Mouse (Mus musculus) thymus, adult 2 months (tissue): ENCODE data around the gene Clcf1. TPM values are rescaled to one million over a fixed set of nuclear protein-coding genes. Genes with fewer than 3 reads are reported as not detected.

Experiments used
- DNase-seq: peaks from one replicate; pipeline ENCODE4 v3.0.0; 2021
- H3K27ac ChIP-seq: fragments of 200-500 bp; 2 replicates; pipeline ENCODE4 v1.5.1; 2012; ENCODE audit warnings: low read length, control low read depth; ENCODE audit not compliant: control insufficient read depth, insufficient read depth
- H3K27me3 ChIP-seq: fragments of 200-500 bp; 2 replicates; pipeline ENCODE4 v1.6.1; 2012; ENCODE audit warnings: mild to moderate bottlenecking, low read length, moderate library complexity, mixed read lengths; ENCODE audit not compliant: control insufficient read depth, insufficient read depth
- H3K36me3 ChIP-seq: fragments of 200-500 bp; 2 replicates; pipeline ENCODE4 v1.6.1; 2012; ENCODE audit warnings: mild to moderate bottlenecking, low read length, moderate library complexity; ENCODE audit not compliant: control insufficient read depth, insufficient read depth
- H3K4me1 ChIP-seq: fragments of 200-500 bp; replicated peaks from 2 replicates; pipeline ENCODE4 v1.6.1; 2012; ENCODE audit warnings: low read length; ENCODE audit not compliant: control insufficient read depth, insufficient read depth
- H3K4me3 ChIP-seq: fragments of 200-500 bp; 2 replicates; pipeline ENCODE4 v1.5.1; 2012; ENCODE audit warnings: mild to moderate bottlenecking, low read length, control low read depth, moderate library complexity; ENCODE audit not compliant: control insufficient read depth, insufficient read depth
- CTCF ChIP-seq: fragments of 200-500 bp; IDR thresholded peaks from 2 replicates; pipeline ENCODE4 v1.5.1; 2012; ENCODE audit warnings: mild to moderate bottlenecking, control low read depth, low read length, moderate library complexity, borderline replicate concordance; ENCODE audit not compliant: control insufficient read depth, poor library complexity, insufficient read depth; ENCODE audit errors: extremely low read depth
- POLR2A ChIP-seq: fragments of 200-500 bp; IDR thresholded peaks from 2 replicates; pipeline ENCODE4 v1.6.1; 2012; ENCODE audit warnings: mild to moderate bottlenecking, low read length, control low read depth, moderate library complexity; ENCODE audit not compliant: control insufficient read depth, poor library complexity, insufficient read depth; ENCODE audit errors: extremely low read depth
- WGBS: fragments of 180-500 bp; shearing (Covaris S2); methylation state at CpG from one replicate; pipeline ENCODE4 v1.1.7; 2018; 5-methylcytosine and 5-hydroxymethylcytosine counted together
- polyA plus RNA-seq: library from polyadenylated mRNA; depleted of rRNA; stranded (reverse); fragments of >200 nt; gene quantifications from 2 replicates; pipeline ENCODE4 v1.2.3, GENCODE M21; 2012; rRNA removed

Gene Clcf1
- polyA plus RNA-seq, 1 experiment: 32.9 TPM

DNA sequence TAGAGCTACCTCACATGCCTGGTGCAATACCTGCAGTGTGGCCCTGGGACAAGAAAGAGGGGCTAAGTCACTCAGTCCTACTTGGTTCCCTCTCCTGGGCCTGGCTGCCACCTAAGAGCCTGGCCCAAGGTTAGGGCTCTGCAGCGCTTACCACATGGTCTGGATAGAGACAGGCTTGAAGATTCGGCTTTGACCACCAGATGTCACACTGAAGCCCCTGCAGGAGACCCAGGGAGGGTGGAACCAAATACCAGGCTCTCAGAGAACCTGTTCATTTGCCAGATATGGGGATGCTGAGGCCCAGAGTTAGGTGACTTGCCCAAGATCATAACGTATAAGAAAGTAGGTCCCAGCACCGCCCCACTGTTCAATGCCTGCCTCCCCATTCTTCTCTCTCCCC is 51.9 kb downstream of the Clcf1 start:
- Histone ChIP-seq H3K4me3 (no peak overlapping the region), H3K4me1 (peaks cover 18% of the 10 kb centered on the region), H3K27me3 (no peaks in the 10 kb centered on the region), H3K36me3 (no peaks in the 10 kb centered on the region), H3K27ac (no peak overlapping the region)
- WGBS: 74% methylated on average over 4 of the region's 4 CpGs
- TF ChIP-seq CTCF (0 out of 2 replicates have a peak, but pooled peaks have one; percentile 8), POLR2A (no peak)
- peak; percentile 43 for DNase-seq

DNA sequence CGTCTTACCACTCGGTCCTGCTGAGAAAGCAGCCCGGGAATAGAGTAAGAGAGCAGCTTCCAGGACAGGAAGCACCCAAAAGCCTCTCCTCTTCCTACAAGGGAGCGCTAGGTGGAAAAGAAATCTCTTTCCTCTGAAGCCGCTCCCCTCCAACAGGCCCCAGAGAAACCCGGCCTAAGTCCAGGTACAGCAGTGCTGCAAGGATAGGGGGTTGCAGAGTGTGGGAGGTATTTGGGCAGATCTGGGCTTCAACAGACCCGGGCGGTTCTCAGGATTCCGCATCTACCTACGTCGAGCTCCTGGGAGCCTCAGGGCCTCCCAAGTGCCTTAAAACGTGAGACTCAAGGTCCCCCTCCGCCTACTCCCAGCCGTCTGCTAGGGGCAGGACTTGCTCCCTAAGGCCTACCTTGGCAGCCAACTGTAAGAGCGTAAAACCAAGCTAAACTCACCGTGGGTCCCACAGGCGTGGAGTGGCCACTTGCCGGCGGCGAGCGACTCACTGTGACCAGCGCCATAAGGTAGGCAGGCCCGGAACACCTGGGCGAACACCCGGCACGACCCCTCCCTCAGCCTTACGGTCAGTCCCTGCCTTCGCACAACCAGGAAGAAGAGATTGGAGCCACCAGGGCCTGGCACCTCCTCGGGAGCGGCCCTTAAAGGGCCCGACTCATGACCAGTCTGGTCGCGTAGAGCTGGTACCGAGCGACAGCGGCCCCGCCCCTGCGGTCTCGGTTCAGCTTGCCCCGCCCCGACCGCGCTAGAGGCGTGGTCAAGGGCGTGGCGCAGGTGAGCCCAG is 54.7 kb downstream of the Clcf1 start, which contains the start of gene Ssh3:
Gene Ssh3, minus strand, starts transcription at position 615 of the 796 bp plus-strand sequence.
- TF ChIP-seq POLR2A (0 out of 2 replicates have a peak, but pooled peaks have one; percentile 24), CTCF (no peak)
- Histone ChIP-seq H3K4me3 (peak within 1 kb of the TSS; percentile 26), H3K36me3 (no peaks in the 10 kb centered on the region), H3K27ac (no peak within 1 kb of the TSS), H3K4me1 (peaks cover 11% of the 10 kb centered on the region), H3K27me3 (no peaks in the 10 kb centered on the region)
- 13% methylated on average over 46 of the region's 46 CpGs for WGBS
- peak; percentile 66 for DNase-seq

DNA sequence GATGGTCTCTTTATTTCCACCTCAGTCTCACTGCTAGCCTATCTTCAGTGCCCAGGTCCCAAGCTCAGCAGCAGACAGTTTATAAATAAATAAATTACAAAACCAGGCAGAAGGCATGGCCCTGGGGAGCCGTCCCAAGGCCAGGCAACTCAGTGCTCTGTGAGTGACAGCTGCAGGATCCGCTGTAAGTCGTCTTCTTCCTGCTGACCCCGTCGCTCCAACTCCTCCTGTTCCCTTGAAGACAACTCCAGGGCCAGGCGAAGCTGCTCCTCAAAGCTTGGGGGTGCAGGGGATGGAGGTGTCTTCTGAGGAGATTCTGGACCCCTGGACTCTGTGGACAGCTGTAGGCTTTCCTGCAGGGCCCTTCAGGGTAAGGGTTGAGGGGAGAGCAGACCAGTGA is 56.1 kb downstream of the Clcf1 start:
- Histone ChIP-seq H3K4me1 (peaks cover 11% of the 10 kb centered on the region), H3K36me3 (no peaks in the 10 kb centered on the region), H3K4me3 (no peak overlapping the region), H3K27ac (no peak overlapping the region), H3K27me3 (no peaks in the 10 kb centered on the region)
- TF ChIP-seq CTCF (no peak), POLR2A (no peak)
- 96% methylated on average over 6 of the region's 6 CpGs for WGBS
- no peak for DNase-seq

DNA sequence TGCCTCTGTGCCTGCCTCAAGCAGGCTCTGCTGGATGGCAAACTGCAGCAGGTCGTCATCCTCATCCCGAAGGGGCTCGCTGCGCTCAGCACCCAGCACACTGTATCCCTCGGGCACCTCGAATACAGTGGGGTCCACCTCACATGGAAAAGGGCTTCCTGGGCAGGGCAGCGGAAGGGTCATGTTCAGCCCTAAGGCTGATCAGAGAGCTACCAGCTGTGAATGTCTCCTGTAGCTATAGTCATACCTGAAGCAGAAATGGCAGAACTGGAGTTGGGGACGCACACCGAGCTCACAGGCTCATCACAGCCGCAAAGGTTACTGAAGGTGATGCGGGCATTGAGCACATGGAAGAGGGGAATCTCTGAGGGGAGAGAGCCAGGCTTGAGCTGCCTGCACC is 56.9 kb downstream of the Clcf1 start:
- Histone ChIP-seq H3K36me3 (no peaks in the 10 kb centered on the region), H3K27me3 (no peaks in the 10 kb centered on the region), H3K4me3 (no peak overlapping the region), H3K4me1 (peaks cover 11% of the 10 kb centered on the region), H3K27ac (no peak overlapping the region)
- no peak for TF ChIP-seq POLR2A
- no peak for TF ChIP-seq CTCF
- over 99% methylated on average over 11 of the region's 11 CpGs for WGBS
- DNase-seq: no peak

Other genes with a start within 250 kb of the Clcf1 start
- gene Aldh3b2, start 241.9 kb upstream of the Clcf1 start, polyA plus RNA-seq: 7.0 and 7.2 TPM in 2 replicates
- 12.0 and 14.9 TPM in 2 replicates for gene Acy3, start 227.7 kb upstream of the Clcf1 start, polyA plus RNA-seq
- gene Tbx10, start 221.5 kb upstream of the Clcf1 start, polyA plus RNA-seq: 0.15 and 0.20 TPM in 2 replicates
- gene Nudt8, start 213.7 kb upstream of the Clcf1 start, polyA plus RNA-seq: 23.6 and 24.9 TPM in 2 replicates
- 3.7 and 5.3 TPM in 2 replicates for gene Gm49405, start 213.6 kb upstream of the Clcf1 start, polyA plus RNA-seq
- 14.4 and 51.8 TPM in 2 replicates for gene Doc2g, start 210.9 kb upstream of the Clcf1 start, polyA plus RNA-seq
- 152 and 170 TPM in 2 replicates for gene Ndufv1, start 201.4 kb upstream of the Clcf1 start, polyA plus RNA-seq
- gene Gstp1, start 176.3 kb upstream of the Clcf1 start, polyA plus RNA-seq: 317 and 318 TPM in 2 replicates
- gene Gstp2, start 168.2 kb upstream of the Clcf1 start, polyA plus RNA-seq: 26.9 and 48.8 TPM in 2 replicates
- gene Gstp3, start 154.7 kb upstream of the Clcf1 start, polyA plus RNA-seq: 23.6 and 26.4 TPM in 2 replicates
- gene Cabp2, start 132.7 kb upstream of the Clcf1 start, polyA plus RNA-seq: 0.42 TPM in 1 of 2 replicates, not detected in the other
- 274 and 296 TPM in 2 replicates for gene Cdk2ap2, start 117.1 kb upstream of the Clcf1 start, polyA plus RNA-seq
- 333 and 357 TPM in 2 replicates for gene Pitpnm1, start 114.2 kb upstream of the Clcf1 start, polyA plus RNA-seq
- gene Aip, start 88.4 kb upstream of the Clcf1 start, polyA plus RNA-seq: 106 and 112 TPM in 2 replicates
- gene Gpr152, start 74.5 kb upstream of the Clcf1 start, polyA plus RNA-seq: 0.20 and 0.24 TPM in 2 replicates
- 0.26 and 0.53 TPM in 2 replicates for gene Cabp4, start 70.2 kb upstream of the Clcf1 start, polyA plus RNA-seq
- gene Coro1b, start 65.6 kb upstream of the Clcf1 start, polyA plus RNA-seq: 508 and 533 TPM in 2 replicates
- 1,512 and 1,655 TPM in 2 replicates for gene Ptprcap, start 60.6 kb upstream of the Clcf1 start, polyA plus RNA-seq
- gene Rps6kb2, start 50.9 kb upstream of the Clcf1 start, polyA plus RNA-seq: 97.8 and 102 TPM in 2 replicates
- gene Carns1, start 38.8 kb upstream of the Clcf1 start, polyA plus RNA-seq: 92.9 and 95.5 TPM in 2 replicates
- gene Tbc1d10c, start 23.0 kb upstream of the Clcf1 start, polyA plus RNA-seq: 622 and 718 TPM in 2 replicates
- 897 and 1,014 TPM in 2 replicates for gene Ppp1ca, start 22.2 kb upstream of the Clcf1 start, polyA plus RNA-seq
- 119 and 143 TPM in 2 replicates for gene Rad9a, start 12.6 kb upstream of the Clcf1 start, polyA plus RNA-seq
- gene AC109138.7, start 119 bp downstream of the Clcf1 start, polyA plus RNA-seq: not detected in 2 replicates
- gene Pold4, start 17.7 kb downstream of the Clcf1 start, polyA plus RNA-seq: 104 and 117 TPM in 2 replicates
- gene Ssh3, start 54.9 kb downstream of the Clcf1 start, polyA plus RNA-seq: 72.7 and 94.1 TPM in 2 replicates
- gene Ankrd13d, start 68.9 kb downstream of the Clcf1 start, polyA plus RNA-seq: 56.0 and 61.4 TPM in 2 replicates
- gene Grk2, start 92.0 kb downstream of the Clcf1 start, polyA plus RNA-seq: 515 and 528 TPM in 2 replicates
- 194 and 210 TPM in 2 replicates for gene Kdm2a, start 184.0 kb downstream of the Clcf1 start, polyA plus RNA-seq
- 2.6 and 2.9 TPM in 2 replicates for gene Rhod, start 225.2 kb downstream of the Clcf1 start, polyA plus RNA-seq